Mouse (Mus musculus) embryonic fibroblast, embryonic 13.5 days (primary cell): ENCODE results near the gene Sympk.

Experiments
- CTCF ChIP-seq: IDR thresholded peaks from 2 replicates; pipeline ENCODE4 v1.5.1; 2011; ENCODE audit warnings: mild to moderate bottlenecking, control low read depth, low read length, moderate library complexity, borderline replicate concordance; ENCODE audit not compliant: insufficient read depth
- POLR2A ChIP-seq: IDR thresholded peaks from 2 replicates; pipeline ENCODE4 v1.6.1; 2011; ENCODE audit warnings: low read depth, mild to moderate bottlenecking, control low read depth, low read length, moderate library complexity

DNA sequence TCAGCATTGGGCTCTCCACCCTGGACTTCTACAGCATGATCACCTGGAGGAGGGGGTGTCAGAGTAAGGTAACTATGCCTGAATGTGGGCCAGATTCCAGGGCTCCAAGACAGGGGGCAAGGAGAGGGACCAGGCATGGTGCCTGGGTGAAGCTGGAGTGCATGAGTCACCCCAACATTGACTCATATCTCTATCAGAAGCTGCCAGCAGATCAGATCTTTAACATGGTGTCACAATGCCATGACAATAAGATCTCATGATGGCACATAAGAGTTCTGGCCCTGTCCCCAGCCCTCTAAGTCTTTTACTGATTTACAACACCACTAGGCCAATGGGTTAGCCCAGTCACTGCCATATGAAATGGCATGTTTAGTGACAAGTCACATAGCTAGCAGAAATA, 79.6 kb downstream of the Sympk start:
- no peak for TF ChIP-seq CTCF
- TF ChIP-seq POLR2A = no peak
